Mouse (Mus musculus): Measurements from ENCODE around the gene Rhox8.
"Not testable (repeated sequence)": the region's sequence is repeated elsewhere in the genome, so short reads cannot be mapped to it uniquely, and the experiment has no call there.

The Rhox8 gene

GRCm38 (mm10) chrX:37878844-37879243 lies at the start of gene Rhox8:
TSS of gene Rhox8 (minus strand) at chrX:37878944.
- DNase-seq (ENCODE audit: low spot score), result no peak

GRCm38 (mm10) chrX:37916311-37916710 lies 37.6 kb upstream of the Rhox8 start:
- DNase-seq (ENCODE audit: low spot score), result no peak

- no peak for DNase-seq (ENCODE audit: low spot score)
Observed at GRCm38 (mm10) chrX:37908581-37908980, 29.8 kb upstream of the Rhox8 start.

GRCm38 (mm10) chrX:37903727-37904126 lies 25.0 kb upstream of the Rhox8 start:
- no peak for DNase-seq (ENCODE audit: low spot score)

- not testable (repeated sequence) for DNase-seq (ENCODE audit: low spot score)
Observed at GRCm38 (mm10) chrX:37901670-37902069, 22.9 kb upstream of the Rhox8 start, which contains the start of gene Rhox9. TSS of gene Rhox9 (minus strand) at chrX:37901770.

- not testable (repeated sequence) for DNase-seq (ENCODE audit: low spot score)
Observed at GRCm38 (mm10) chrX:37897132-37897531, 18.4 kb upstream of the Rhox8 start, which contains the start of gene Rhox7b. TSS of gene Rhox7b (minus strand) at chrX:37897232.

- no peak for DNase-seq (ENCODE audit: low spot score)
Observed at GRCm38 (mm10) chrX:37871641-37872040, 7.1 kb downstream of the Rhox8 start.

- DNase-seq (ENCODE audit: low spot score), result not testable (repeated sequence)
Observed at GRCm38 (mm10) chrX:37831386-37831785, 47.4 kb downstream of the Rhox8 start, which contains the start of gene Rhox7a. TSS of gene Rhox7a (plus strand) at chrX:37831686.

- DNase-seq (ENCODE audit: low spot score), result not testable (repeated sequence)
Observed at GRCm38 (mm10) chrX:37826610-37827009, 52.1 kb downstream of the Rhox8 start, which contains the start of gene Rhox6. TSS of gene Rhox6 (plus strand) at chrX:37826910.

Measured in adipocyte (in vitro differentiated cells).